Mouse (Mus musculus) myocyte (in vitro differentiated cells): ENCODE data around the gene Bach2.

Experiments used
- CEBPB ChIP-seq: IDR thresholded peaks from 2 replicates; pipeline ENCODE4 v1.6.1; 2011; ENCODE audit warnings: mild to moderate bottlenecking, moderate library complexity; ENCODE audit not compliant: poor library complexity, insufficient read depth, severe bottlenecking
- MAX ChIP-seq: IDR thresholded peaks from one replicate; pipeline ENCODE4 v1.6.1; 2011; ENCODE audit warnings: low read depth, mild to moderate bottlenecking, control low read depth
- MYOD1 ChIP-seq, 3 experiments: IDR thresholded peaks; one replicate each; pipeline ENCODE4 v1.6.1; 2011; ENCODE audit warnings: control low read depth in 2 of 3, low read depth in 2 of 3, mild to moderate bottlenecking in 2 of 3, moderate library complexity in 1 of 3; ENCODE audit not compliant: insufficient read length in 2 of 3, control insufficient read depth in 1 of 3
- POLR2A ChIP-seq: IDR thresholded peaks from one replicate; pipeline ENCODE4 v1.6.1; 2011; ENCODE audit warnings: low read depth, mild to moderate bottlenecking, control low read depth, moderate library complexity; ENCODE audit not compliant: insufficient read length
- POLR2AphosphoS2 ChIP-seq: IDR thresholded peaks from one replicate; pipeline ENCODE4 v1.6.1; 2011; ENCODE audit warnings: low read depth, control low read depth; ENCODE audit not compliant: insufficient read length
- REST ChIP-seq: IDR thresholded peaks from one replicate; pipeline ENCODE4 v1.6.1; 2011; ENCODE audit warnings: mild to moderate bottlenecking, control low read depth, moderate library complexity; ENCODE audit not compliant: insufficient read depth, insufficient read length
- SRF ChIP-seq: IDR thresholded peaks from one replicate; pipeline ENCODE4 v1.6.1; 2011; ENCODE audit warnings: low read depth; ENCODE audit not compliant: control insufficient read depth, insufficient read length
- TCF12 ChIP-seq: IDR thresholded peaks from one replicate; pipeline ENCODE4 v1.6.1; 2011; ENCODE audit warnings: mild to moderate bottlenecking, control low read depth; ENCODE audit not compliant: poor library complexity, insufficient read depth, severe bottlenecking
- USF1 ChIP-seq: IDR thresholded peaks from one replicate; pipeline ENCODE4 v1.6.1; 2011; ENCODE audit warnings: low read depth, mild to moderate bottlenecking, control low read depth, moderate library complexity

DNA sequence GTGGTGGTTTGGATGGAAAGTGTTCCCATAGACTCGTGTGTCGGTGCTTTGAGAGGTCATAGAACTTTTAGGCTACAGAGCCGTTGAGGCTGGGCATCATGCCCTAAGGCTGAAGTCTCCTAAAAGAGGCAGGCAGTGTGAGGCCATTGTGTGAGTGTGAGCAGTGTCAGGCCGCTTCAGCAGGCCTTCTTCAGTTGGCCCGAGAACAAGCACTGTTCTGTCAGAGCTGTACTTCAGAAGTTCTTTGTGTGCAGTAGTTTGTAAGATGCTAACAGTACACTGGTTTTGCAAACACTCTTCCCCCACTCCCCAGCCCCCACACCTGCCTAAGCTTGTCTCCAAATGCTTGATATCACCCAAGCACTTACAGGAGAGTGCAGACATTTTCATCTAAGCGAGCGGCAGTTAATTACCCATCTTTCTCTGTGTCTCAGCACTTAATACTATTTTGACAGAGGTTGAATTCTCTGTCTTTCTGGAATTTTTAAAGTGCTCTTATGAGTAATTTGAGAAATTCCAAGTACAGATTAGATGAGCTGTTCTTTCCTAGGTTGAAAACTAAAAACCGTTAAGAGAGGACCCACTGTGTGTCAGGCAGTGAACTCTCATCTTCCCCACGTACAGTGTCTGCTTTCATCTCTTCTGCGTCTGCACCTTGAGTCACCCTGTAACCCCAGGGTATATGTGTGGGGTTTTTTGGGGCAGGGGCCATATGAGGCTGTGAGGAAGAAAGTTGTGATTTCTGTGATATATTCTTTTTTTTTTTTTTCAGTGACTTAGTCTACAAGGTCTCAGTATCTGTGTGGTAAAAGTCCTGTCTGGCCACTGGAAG is 136.4 kb downstream of the Bach2 start:
- TF ChIP-seq POLR2A = no peak
- no peak for TF ChIP-seq MYOD1 (IDR thresholded peaks at IDR 0.05; ENCODE audit: control insufficient read depth in 1 of 3, insufficient read length in 2 of 3, low read depth in 2 of 3)
- TF ChIP-seq USF1 = no peak
- no peak for TF ChIP-seq CEBPB
- TF ChIP-seq MAX = no peak
- TF ChIP-seq TCF12 = no peak
- TF ChIP-seq REST = no peak
- no peak for TF ChIP-seq SRF
- TF ChIP-seq POLR2AphosphoS2 = no peak
